Mouse (Mus musculus) ES-E14 (cell line): ENCODE results near the gene Tnik.

Experiments used
- MAFK ChIP-seq: IDR thresholded peaks from 2 replicates; pipeline ENCODE4 v1.6.1; 2014; ENCODE audit warnings: mild to moderate bottlenecking, low read depth, low read length, inconsistent platforms; ENCODE audit not compliant: insufficient read depth
- ZC3H11A ChIP-seq: IDR thresholded peaks from 2 replicates; pipeline ENCODE4 v1.6.1; 2012; ENCODE audit warnings: low read depth, mild to moderate bottlenecking, inconsistent platforms, low read length, borderline replicate concordance

DNA sequence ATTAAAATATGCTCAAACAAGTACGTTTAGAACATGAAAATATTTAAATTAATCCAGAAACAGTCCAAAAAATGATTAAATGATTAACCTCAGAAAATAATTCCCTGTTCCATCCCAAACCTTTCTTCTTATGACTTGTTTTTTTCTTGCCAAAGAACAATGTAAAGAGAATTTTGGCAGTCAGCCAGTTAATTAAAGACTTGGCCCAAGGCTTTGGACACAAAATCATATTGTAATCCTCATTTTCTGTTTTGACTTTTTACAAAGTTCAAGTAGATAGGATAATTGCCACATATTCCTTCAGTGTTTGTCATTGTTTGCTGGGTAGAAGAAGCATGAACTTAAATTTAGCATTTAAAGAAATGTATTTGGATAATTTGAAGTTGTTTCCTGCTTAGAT, 353.4 kb downstream of the Tnik start:
- TF ChIP-seq ZC3H11A (no peak), MAFK (no peak)
